Mouse (Mus musculus) gastrocnemius, postnatal 10 days (tissue): ENCODE results near the gene Sfxn1. TPM values are rescaled to one million over a fixed set of nuclear protein-coding genes. Genes with fewer than 3 reads are reported as not detected.

Experiments used
- DNase-seq: peaks from one replicate; pipeline ENCODE4 v3.0.0; 2021; ENCODE audit warnings: mixed read lengths
- total RNA-seq, 2 experiments: library from RNA; stranded (reverse); gene quantifications; 2 replicates each; pipeline ENCODE4 v1.2.3; 2021

Sfxn1 gene
- total RNA-seq, 2 experiments from 2014 or later = 7.0 to 8.4 TPM

DNA sequence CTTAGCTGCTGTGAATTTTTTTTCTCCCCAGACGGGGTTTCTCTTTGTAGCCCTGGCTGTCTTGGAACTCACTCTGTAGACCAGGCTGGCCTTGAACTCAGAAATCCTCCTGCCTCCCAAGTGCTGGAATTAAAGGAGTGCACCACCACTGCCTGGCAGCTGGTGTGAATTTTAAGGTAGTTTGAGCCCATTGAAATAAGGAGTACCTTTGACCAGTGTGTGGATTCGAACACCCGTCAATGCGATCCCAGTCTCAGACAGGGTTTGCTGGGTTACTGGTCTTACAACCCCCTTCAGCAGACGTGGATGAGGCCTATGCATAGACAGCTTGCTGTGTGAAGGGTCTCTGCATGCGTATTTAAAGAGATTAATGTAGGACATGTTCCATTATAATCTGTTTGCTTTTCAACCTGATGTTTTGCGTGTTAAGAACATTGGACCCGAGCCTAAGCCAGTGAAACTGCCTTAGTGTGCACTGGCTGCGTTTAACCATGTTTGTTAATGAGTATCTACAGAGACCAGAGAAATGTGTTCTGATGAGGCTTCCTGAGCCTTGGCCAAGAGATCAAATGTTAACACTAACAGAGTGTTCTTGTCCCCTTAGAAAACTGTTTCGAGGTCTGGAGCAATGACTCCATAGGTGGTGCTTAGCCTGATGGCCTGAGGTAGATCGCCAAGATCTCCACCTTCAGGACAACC lies 5.2 kb downstream of the Sfxn1 start:
- no peak for DNase-seq

DNA sequence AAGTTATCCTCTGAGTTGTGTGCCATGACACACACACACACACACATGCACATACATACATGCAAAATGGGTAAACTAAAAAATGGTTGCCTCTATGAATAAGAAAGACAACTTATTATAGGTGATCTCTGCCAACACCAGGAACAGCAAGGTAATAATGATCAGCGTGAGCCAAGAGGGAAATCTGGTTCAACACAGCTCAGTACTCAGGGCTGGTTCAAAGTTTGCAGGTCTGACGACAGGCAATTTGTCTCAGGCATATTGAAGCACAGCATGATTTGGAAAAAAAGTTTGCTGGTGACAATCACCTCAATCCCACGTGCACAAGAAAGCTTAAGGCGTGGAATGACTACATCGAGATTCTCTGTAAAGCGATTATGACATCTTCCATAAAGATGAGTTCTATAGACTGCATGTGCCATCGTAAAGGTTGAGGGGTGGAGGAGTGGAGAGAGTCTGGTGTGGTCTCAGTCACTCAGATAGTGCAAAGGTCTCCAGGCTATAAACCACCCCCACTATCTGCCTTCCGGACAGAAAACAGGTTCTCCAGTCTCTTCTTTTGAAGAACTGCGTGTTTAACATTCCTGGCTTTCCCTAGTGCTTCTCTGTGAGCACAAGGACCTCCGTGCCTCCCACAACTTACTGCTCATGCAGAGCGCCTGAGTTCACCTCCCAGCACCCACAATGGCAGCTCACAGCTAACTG lies 6.0 kb downstream of the Sfxn1 start:
- DNase-seq = no peak

DNA sequence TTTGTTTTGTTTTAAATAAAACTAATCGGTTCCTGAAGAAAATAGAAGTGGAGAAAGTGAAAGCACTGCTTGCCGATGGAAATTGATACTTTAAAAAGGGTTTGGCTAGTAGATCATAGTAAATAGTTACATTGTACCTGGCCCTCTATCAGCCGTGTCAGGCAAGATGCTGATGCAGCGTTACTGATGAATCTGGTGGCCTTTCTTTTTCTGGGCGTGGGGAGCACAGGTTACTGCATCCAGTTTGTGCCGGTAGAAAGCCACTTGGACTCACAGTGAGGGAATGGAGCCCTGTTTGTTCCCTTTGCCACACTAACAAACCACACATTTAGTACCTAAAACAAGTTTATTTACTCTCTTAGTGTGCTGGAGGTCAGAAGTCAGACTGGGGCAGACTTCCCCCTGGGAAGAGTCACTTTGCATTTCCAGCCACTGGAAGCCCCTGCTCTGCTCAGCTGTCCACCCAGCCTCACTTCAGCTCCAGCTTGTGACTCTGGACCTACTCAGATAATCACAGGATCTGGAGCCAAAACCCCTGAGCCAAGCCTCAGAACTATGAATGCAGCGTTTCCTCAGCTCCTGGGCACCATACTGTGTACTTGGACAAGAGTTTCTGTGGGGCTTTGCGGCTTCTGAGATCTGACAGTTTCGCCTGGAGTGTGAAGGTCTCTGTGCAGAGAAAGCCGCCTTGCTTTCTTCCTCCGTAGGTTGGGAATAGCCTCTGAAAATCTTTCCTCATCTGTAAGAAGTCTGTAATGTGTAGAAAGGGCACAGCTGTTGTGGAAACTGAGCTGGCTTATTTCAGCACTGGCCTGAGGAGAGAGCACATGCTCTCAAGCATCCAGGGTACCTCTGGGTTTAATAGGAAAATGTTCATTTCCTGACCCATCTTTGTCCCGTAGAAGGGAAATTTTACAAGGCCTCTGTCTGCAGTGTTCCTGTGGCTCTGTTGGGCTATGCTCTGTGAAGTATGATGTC lies 8.4 kb downstream of the Sfxn1 start:
- no peak for DNase-seq

DNA sequence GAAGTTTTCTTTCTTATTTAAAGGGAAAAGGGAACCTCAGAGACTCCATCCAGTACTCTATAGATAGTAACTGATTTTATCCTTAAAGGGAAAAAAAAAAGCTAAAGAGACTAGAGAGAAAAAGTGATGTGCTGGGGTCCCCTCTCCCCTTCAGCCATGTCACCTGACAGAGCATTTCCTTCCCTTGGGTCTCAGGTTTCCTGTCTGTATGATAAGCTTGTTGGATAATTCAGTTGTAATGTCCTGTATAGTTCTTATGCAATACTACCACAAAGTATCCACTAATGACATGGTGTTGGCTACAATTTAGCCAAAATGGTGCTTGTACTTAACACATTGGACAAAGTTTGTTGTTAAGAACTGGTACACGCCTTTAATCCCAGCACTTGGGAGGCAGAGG lies 9.1 kb downstream of the Sfxn1 start:
- DNase-seq = no peak

DNA sequence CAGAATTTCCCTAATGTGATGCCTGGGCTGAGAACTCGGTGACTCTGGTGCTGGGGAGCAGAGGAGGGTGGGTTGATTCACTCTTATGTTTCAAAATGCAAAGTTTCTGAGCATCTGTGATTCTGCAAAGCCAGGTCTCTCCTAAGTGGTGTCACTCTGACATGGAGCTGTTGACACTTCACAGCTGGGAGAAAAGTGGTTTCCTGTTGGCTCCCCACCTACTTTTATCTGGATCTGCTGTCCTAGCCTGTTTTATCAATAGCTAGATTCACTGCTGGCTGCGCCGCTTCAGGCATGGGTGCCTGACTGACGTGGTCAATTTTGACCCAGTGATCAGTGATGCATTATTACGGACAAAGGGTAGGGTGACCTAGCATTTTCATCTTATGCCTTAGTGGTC lies 11.3 kb downstream of the Sfxn1 start:
- no peak for DNase-seq

DNA sequence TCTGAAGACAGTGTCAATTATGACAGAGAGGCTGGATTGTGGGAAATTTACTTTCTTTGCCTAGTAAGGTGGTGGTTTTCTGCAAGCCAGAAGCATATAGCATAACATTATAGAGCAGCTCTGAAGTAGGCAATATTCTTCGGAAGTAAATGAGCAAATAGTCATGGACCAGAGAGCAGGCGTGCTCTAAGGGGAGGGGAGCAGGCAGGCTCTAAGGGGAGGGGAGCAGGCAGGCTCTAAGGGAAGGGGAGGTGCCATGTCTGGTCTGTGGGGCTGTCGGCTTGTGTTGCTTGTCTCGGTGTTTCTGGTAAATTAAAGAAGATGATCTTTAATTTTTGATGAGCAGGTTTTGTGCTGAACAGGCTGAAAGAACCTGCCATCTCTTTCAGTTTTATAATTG lies 12.5 kb downstream of the Sfxn1 start:
- no peak for DNase-seq

DNA sequence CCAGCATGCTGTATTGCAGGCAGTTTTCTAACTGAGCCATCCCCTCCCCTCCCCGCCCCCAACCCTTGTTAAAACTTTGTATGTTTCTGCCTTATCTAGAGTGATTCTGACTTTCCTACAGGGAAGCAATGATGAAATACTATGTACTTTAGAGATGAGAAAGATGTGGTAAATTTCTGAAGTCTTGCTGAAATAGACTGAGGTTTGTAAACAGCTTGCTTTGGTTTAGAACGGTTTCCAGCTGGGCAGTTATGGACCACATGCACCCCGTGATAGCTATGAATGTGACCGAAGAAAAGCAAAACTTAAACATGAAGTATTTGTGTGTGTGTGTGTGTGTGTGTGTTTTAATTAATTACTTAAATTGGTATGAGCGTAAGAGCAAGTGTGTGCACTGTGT lies 13.2 kb downstream of the Sfxn1 start:
- DNase-seq = no peak

DNA sequence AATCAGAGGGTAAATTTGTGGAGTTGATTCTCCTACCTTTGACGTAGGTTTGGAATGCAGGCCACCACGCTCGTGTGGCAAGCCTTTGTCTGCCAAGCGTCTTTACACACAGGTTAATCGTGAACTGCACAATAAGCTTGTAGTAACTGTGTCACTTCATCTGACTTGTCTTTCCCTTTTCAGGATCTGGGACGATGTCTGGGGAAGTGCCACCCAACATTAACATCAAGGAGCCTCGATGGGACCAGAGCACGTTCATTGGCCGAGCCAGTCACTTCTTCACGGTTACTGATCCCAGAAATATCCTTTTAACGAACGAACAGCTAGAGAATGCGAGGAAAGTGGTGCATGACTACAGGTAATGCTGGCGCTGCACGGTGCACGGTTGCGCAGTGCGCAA lies 13.6 kb downstream of the Sfxn1 start:
- no peak for DNase-seq

DNA sequence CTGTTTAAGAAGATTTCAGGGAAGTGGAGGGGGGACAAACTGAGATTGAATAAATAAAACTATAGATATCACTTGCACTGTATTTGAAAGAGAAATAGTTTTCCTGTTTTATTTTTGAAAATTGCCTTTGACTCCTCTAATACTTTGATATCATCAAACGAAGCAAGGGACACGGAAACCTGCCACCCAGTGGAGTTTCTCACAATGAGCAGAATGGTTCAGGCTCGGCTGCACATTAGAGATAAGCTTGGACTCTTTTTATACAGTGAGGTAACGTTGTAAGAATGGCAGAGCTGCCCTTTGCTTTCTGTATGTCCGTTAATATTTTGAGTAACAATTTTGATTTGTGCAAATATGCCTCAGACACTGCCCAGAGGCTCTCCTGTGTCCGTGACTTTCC lies 20.1 kb downstream of the Sfxn1 start:
- DNase-seq = no peak

DNA sequence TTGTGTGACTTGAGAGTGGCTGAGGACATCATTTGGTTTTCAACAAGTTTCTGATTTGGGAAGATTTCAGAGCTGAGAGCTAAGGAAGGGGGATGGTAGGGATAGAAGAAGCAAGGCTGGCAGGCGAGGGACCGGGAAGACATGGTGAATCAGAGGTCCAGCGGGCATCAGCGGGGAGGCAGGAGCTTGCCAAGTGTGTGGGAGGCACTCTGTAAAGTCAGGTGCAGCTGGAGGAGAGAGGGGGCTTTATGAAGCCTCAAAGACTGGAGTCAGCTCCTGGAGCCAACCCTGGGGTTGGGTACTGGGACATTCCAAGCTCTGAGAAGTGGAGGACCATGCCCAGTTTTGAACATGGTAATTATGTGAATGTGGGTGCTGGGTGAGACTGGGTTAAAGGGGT lies 22.7 kb downstream of the Sfxn1 start:
- no peak for DNase-seq

DNA sequence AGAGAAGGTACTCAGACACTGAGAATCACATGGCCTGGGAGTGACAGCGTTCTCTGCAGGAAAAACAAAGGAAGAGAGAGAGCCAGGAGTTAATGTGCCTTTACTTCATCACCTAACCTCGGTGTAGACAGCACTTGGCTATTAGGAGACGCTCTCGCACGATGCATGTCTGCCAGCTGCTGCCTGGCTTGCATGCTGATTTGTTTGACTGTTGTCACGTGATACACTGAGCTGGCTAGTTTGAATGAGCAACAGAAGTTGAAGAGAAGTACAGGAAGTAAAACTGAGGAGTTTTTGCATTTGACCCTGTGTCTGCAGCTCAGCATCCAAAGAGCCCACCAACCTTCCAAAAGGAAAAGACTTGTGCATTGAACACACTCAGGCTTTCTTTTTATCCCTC lies 23.3 kb downstream of the Sfxn1 start:
- no peak for DNase-seq

DNA sequence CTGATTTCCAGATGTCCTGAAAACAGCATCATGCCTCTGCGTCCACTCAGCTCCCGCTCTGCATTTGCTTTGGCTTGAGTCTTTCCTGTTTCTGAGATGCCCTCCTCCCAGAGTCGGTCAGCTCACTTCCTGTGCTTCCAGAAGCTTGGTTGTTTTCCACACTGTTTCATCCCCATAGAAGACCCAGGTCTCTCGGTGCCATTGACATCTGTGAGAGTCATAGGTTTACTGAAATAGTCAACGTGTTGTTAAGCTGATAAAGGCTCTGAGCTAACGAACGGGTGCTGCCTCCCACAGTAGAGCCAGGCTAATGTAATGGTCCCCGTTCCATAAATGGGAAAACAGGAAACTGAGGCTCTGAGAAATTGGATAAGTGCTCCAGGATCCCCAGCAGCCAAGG lies 24.1 kb downstream of the Sfxn1 start:
- no peak for DNase-seq

DNA sequence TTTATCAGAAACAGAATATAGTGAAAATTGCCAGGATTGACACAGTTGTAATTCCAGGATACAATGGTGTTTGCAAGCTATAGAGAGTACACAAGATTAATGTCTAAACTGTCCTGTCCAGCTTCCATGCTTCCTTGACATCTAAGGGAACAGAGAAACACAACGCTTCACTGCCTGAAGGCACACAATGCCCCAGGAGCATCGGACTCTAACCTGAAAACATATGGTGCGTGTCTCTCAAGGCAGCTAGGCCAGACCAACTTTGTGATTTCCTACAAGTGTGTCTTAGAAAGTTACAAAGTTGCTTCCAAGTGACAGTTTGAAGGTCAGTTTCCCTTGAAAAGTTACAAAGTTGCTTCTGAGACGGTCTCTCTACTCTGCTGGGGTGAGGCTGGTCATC lies 25.6 kb downstream of the Sfxn1 start:
- DNase-seq = no peak

DNA sequence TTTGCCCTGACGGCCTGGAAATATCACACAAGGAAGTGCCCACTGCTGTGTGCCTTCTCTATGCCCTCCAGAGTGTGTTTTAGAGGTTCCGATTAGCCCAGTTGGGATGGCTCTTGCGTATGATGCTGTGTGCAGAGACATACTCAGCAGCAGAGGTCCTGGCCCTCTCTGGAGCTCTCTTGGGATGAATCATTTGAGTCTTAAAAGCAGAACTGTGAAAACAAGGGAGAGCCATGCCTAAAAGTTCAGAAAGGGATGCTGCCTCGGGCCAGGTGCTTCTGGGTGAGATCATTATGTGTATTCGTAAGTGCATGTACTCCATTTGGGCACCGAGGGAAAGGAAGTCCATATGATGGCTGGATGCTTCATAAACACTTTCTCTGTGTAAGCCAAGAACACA lies 26.1 kb downstream of the Sfxn1 start:
- no peak for DNase-seq

DNA sequence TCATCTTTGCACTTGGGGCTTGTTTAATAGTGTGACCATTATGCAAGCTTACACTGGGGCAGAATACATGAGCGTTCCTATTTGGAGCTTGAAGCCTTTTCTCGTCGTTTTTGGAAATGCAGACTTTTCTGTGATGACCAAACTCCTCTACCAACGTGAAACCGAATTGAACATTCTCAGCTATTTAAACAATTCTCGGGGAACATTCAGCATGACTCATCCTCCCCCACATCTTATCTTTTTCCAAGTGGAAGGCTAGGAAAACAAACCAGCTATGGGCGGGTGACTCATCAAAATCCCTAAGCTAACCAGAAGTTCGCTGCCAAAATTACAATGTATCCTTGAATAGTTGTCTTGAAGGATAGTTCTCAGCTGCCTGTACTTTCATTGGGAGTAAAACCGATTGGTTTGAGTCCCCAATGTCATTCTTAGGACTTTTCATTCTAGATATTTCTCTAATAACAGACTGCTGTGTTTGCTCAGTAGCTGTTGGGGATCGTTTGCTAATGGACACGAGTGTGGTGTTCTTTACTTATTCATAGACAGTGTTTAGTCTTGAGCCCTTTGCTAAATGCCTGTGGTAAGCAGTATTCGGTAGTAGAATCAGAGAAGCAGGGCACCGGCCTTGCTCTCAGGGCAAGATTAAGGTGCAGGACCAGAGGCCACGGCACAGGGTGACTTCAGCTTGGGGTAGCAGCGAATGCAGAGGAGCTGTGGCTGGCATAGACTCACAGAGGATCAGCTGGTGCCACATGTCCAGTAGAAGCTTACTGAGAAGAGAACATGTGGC lies 29.6 kb downstream of the Sfxn1 start:
- DNase-seq = no peak

DNA sequence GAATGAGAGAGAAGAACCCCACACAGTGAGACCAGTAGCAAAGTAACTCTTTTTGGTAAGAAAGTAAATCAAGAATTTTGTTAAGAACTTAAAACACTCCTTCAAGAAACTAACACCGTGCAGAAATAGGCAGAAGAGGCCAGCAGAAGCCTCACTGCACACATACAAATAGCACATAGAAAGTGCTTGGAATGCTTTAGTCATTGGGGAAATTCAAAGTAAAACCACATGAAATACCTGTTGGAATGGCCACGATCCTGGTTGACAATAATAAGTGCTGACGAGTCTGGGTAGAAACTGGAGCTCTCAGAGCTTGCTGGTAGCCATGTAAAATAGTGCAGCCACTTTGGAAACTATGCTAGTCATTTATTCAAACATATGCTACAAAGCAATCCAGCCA lies 30.4 kb downstream of the Sfxn1 start:
- DNase-seq = no peak

DNA sequence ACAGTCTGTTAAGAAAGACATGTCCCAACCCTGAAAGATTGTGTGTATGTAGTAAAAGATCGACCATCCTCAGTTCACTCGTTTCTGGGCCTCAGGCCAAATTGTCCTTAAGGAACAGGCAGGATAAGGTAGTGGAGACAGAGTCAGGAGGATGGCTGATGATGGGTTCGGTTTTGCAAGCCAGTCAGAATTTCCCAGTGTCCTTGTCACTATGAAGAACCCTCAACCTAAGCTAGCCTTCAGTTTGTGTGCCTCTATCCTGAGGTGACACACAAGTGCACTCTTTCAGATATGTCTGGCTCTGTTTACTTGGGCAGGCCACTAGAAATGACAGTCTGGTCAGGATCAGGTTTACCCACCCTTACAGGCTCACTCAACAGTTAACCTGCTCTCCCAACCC lies 31.6 kb downstream of the Sfxn1 start:
- DNase-seq = no peak

DNA sequence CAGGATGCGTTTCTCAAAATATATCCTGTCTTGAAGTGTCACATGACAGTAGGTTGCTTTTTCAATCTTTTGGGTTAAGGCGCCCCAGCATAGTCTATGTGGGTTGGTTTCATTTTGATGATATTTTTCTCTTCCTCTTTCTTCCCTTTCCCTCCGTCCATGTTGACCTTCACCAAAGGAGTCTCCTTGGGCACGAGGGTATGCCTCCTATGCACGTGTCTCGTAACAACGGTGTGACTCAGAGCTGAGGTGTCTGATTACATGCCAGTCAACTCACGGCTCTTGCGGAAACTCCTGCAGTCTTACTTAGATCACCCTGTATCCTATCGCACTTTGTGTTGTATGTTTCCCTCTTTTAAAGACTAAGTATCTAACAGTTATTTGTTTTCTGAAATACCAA lies 32.2 kb downstream of the Sfxn1 start:
- no peak for DNase-seq

DNA sequence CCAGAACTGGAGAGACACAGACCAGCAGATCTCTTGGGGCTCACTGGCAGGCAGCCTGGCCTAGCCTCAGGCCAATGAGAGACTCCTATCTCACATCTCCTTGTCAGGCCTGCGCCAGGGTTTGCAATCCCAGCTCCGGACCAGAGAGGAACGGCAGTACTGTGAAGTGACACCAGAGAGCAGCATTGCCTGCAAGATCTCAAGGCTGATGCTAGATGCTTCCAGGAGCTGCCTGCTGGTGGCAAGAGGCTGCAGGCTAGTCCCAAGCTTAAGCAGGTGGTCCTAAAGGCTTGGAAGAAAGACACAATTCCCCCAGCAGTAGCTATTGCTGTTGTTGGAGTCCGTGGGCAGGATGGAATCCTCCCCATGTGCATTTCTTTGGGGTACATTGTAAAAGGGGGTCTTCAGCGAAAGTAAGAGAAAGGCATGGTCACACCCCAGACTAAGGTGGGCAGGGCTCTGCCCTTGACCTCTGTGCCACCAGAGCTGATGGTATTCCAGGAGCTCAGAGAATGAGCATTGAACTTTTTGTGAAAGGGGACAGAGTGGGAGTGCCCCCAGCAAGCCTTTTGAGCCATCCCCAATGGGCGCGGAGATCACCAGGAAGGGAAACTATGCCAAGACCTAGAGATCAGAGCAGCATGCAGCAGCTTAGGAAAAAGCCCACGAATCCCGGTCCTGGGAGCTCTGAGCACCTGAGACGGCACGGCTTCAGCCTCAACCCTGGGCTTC lies 42.3 kb downstream of the Sfxn1 start:
- DNase-seq = peak; percentile 70

DNA sequence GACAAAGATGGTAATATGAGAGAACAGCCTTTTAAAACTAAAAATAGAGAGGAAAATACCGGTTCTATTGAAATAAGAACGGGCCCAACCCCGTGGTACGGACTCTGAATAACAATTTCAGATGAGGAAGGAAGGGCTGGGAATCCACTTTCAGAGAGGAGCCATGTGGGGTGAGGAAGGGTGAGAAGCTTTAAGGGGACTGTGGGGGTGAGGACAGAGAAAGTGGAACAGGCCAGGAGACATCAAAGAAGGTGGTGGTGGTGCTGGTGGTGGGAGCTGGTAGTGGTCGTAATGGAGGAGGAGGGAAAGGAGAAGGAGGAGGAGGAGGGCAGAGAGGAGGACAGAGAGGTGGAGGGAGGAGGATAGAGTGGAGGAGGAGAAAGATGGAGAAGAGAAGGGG lies 43.3 kb downstream of the Sfxn1 start:
- DNase-seq = no peak

DNA sequence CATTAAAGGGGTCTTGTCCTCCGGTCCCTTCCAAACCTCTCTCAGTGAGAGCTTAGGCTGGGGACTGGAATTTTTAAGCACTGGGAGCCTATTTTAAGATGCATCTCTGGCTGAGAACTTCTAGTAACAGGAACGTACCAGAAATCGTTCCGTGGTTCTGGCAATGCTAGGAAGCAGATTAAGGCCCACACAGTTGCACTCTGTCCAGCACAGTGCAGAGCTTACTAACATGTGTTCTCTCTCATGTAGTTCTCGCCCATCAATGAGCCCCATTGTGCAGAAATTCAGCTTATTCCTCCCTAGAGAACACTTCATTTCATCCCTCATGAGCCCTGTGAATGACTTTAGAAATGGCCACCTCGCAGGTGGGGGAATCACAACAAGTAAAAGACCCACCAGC lies 44.1 kb downstream of the Sfxn1 start:
- DNase-seq = no peak

DNA sequence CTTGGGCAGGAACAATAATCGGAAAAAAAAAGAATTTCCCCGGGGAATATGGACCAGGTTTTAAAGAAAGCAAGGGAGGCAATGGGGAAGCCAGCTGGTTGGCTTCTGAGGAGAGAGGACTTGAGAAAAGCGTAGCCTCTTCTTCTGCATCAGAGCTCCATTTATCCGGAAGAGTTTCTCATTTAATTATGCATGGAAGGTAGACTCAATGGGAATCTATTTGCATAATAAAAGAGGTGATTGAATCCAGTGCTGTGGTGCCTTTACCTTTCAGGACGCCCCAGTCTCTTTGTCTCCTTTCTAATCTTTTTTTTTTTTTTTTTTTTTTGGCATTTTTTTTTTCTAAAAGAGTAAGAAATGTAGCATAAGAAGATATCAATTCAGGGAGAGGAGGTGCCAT lies 46.7 kb downstream of the Sfxn1 start:
- DNase-seq = no peak
